Mouse (Mus musculus) hindbrain, postnatal 0 days (tissue): ENCODE data around the gene Slc25a31. TPM values are rescaled to one million over a fixed set of nuclear protein-coding genes. Genes with fewer than 3 reads are reported as not detected.

Source experiments
- ATAC-seq: fragments of 200-750 bp; cut with Nextera tagmentation; 2 replicates; pipeline ENCODE4 v1.8.0; 2017; ENCODE audit warnings: mild to moderate bottlenecking, moderate TSS enrichment, moderate library complexity
- DNase-seq: peaks from one replicate; pipeline ENCODE4 v3.0.0-alpha.2; 2015; ENCODE audit warnings: low spot score
- H3K27ac ChIP-seq: fragments of 300-500 bp; sonication (generic); 2 replicates; pipeline ENCODE4 v1.5.1; 2014; ENCODE audit warnings: mild to moderate bottlenecking
- H3K27me3 ChIP-seq: fragments of 300-500 bp; sonication (generic); 2 replicates; pipeline ENCODE4 v1.6.1; 2014; ENCODE audit warnings: low read length, mixed read lengths; ENCODE audit not compliant: insufficient read depth
- H3K36me3 ChIP-seq: fragments of 300-500 bp; sonication (generic); 2 replicates; pipeline ENCODE4 v1.6.1; 2014; ENCODE audit warnings: low read length, mixed read lengths; ENCODE audit not compliant: insufficient read depth
- H3K4me1 ChIP-seq: fragments of 300-500 bp; sonication (generic); 2 replicates; pipeline ENCODE4 v1.6.1; 2014; ENCODE audit warnings: antibody characterized with exemption, low read length, mixed read lengths; ENCODE audit not compliant: insufficient read depth
- H3K4me2 ChIP-seq: fragments of 300-500 bp; sonication (generic); 2 replicates; pipeline ENCODE4 v1.6.1; 2014; ENCODE audit warnings: low read depth, mild to moderate bottlenecking, low read length, moderate library complexity, mixed read lengths
- H3K4me3 ChIP-seq: fragments of 300-500 bp; sonication (generic); 2 replicates; pipeline ENCODE4 v1.5.1; 2014; ENCODE audit warnings: low read length
- H3K9ac ChIP-seq: fragments of 300-500 bp; sonication (generic); replicated peaks from 2 replicates; pipeline ENCODE4 v1.6.1; 2014; ENCODE audit warnings: mild to moderate bottlenecking, low read length, moderate library complexity, mixed read lengths
- H3K9me3 ChIP-seq: fragments of 300-500 bp; sonication (generic); 2 replicates; pipeline ENCODE4 v1.6.1; 2016; ENCODE audit warnings: low read length, mixed read lengths
- CTCF ChIP-seq: IDR thresholded peaks from 2 replicates; pipeline ENCODE4 v1.5.1; 2016; ENCODE audit warnings: antibody characterized with exemption, control low read depth, low read depth
- WGBS: fragments of 180-500 bp; shearing (Covaris S2); extraction: QIAGEN DNeasy Blood & Tissue Kit; methylation state at CpG from one replicate; pipeline ENCODE4 v1.1.7; 2014; 5-methylcytosine and 5-hydroxymethylcytosine counted together
- polyA plus RNA-seq: library from polyadenylated mRNA; unstranded; fragments of >200 nt; fragmentation: Nextera tagmentation; extraction: Ambion mirVana; gene quantifications from 2 replicates; pipeline ENCODE4 v1.2.1, GENCODE M21; 2015
- total RNA-seq: library from RNA; depleted of rRNA; stranded (reverse); fragments of >200 nt; gene quantifications from 2 replicates; pipeline ENCODE4 v1.2.3, GENCODE M21; 2014; rRNA removed

Gene Slc25a31
- total and polyA plus RNA-seq, 2 experiments from 2014 or later: 0.05 to 0.28 TPM

DNA sequence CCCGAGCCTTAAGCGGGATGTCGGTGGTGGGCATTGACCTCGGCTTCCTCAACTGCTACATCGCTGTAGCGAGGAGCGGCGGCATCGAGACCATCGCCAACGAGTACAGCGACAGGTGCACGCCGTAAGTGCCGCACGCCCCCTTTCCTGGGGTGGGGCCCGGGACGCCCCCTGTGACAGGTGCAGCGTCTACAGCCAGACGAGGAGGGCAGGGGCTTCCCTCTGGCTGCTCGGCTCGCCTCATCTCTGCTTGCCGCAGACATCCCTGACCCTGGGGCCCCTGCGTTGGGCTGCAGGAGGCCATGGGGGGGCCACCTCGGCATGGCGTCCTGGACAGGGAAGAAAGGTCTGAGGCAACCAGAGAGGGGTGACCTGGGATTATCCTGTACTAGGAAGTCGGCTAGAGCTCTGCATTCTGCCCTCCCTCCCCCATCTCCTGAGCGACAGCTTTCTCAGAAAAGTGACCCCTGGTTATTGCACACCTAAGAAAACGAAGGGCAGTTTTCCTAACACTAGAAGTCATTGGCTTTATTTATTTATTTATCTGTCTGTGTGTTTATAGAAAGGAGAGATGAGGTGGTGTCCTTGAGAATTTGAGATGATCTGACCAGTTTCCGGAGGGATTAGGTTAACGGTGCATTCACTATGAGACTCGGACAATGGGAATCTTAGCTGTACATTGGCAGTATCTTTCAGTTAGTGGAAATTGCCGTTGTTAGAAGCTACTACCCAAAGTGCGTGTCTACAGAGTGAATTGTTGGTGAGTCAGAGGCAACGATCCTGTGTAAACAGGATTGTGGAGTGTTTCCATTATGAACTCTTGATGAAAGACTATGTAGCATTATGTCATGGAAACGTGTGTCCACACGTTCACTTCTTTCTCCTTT lies 37.2 kb downstream of the Slc25a31 start:
- ATAC-seq: peak; percentile 67; the same call in 1 of the 2 replicates
- no peak for DNase-seq
- H3K27ac ChIP-seq: peak overlapping the region; percentile 87
- 1% methylated on average over 35 of the region's 37 CpGs for WGBS
- no peaks in the 10 kb centered on the region for H3K36me3 ChIP-seq
- H3K9ac ChIP-seq: peak overlapping the region; percentile 85
- H3K27me3 ChIP-seq: no peaks in the 10 kb centered on the region
- H3K4me3 ChIP-seq: peak overlapping the region; percentile 90
- peak overlapping the region; percentile 94 for H3K4me2 ChIP-seq
- TF ChIP-seq CTCF: no peak; the same call in 1 of the 2 replicates
- 0 out of 2 replicates have a peak, but pooled peaks cover 5% of the 10 kb centered on the region for H3K4me1 ChIP-seq
- H3K9me3 ChIP-seq: no peaks in the 10 kb centered on the region

DNA sequence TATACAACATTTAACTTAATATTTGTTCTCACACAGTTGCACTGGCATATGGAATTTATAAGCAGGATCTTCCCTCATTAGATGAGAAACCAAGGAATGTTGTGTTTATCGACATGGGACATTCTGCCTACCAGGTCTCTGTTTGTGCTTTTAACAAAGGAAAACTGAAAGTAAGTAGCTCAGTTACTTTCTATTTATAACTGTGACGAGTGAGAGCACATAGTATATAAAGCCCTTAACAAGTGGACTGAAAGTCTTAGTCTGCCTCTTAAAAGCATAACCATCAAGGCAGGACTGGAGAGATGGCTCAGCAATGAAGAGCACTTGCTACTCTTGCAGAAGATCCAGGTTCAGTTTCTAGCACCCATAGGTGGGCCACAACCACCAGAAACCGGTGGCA lies 52.1 kb downstream of the Slc25a31 start:
- DNase-seq (no peak), ATAC-seq (no peak)
- no peaks in the 10 kb centered on the region for H3K4me1 ChIP-seq
- no peaks in the 10 kb centered on the region for H3K9me3 ChIP-seq
- H3K4me3 ChIP-seq: no peak overlapping the region
- no peak overlapping the region for H3K9ac ChIP-seq
- TF ChIP-seq CTCF: no peak
- WGBS: 93% methylated on average over 3 of the region's 3 CpGs
- peaks cover 14% of the 10 kb centered on the region for H3K36me3 ChIP-seq
- H3K27me3 ChIP-seq: no peaks in the 10 kb centered on the region
- no peak overlapping the region for H3K4me2 ChIP-seq
- no peak overlapping the region for H3K27ac ChIP-seq

DNA sequence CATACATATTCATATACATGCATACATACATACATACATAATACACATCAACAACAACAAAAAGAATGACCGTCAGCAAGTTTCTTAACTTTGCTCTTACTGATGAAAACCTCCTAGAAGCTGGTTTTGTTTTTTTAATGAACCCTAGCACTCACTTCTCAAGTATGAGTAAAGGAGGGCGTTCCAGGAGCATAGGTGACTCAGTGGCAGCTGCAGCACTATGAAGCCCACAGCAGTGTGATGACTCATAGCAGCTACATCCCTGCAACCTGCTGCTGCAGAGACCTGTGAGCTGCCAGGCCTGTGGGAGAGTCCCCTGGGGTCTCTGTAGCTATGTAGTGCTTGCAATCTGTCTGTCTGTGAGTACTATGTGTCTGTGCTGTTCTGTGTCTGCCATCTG lies 52.7 kb downstream of the Slc25a31 start:
- Histone ChIP-seq H3K27ac (no peak overlapping the region), H3K9me3 (no peaks in the 10 kb centered on the region), H3K27me3 (no peaks in the 10 kb centered on the region), H3K4me1 (no peaks in the 10 kb centered on the region), H3K4me3 (no peak overlapping the region), H3K36me3 (peaks cover 14% of the 10 kb centered on the region), H3K9ac (no peak overlapping the region), H3K4me2 (no peak overlapping the region)
- ATAC-seq: no peak
- WGBS: 92% methylated on average over 2 of the region's 2 CpGs
- no peak for DNase-seq
- TF ChIP-seq CTCF: no peak

Other genes starting within 250 kb of the Slc25a31 start
- 6.3 and 6.6 TPM in 2 replicates for gene Intu, start 177.6 kb upstream of the Slc25a31 start, total RNA-seq
- gene Intu, start 177.6 kb upstream of the Slc25a31 start, polyA plus RNA-seq: 2.5 and 3.0 TPM in 2 replicates
- 28.5 and 54.8 TPM in 2 replicates for gene Hspa4l, start 35.6 kb downstream of the Slc25a31 start, total RNA-seq
- gene Hspa4l, start 35.6 kb downstream of the Slc25a31 start, polyA plus RNA-seq: 56.6 TPM in 2 replicates
- 9.3 and 14.0 TPM in 2 replicates for gene Plk4, start 91.2 kb downstream of the Slc25a31 start, total RNA-seq
- gene Plk4, start 91.2 kb downstream of the Slc25a31 start, polyA plus RNA-seq: 13.8 and 14.1 TPM in 2 replicates
- 6.6 and 11.3 TPM in 2 replicates for gene Mfsd8, start 138.0 kb downstream of the Slc25a31 start, total RNA-seq
- gene Mfsd8, start 138.0 kb downstream of the Slc25a31 start, polyA plus RNA-seq: 7.3 and 7.8 TPM in 2 replicates
- gene Abhd18, start 138.1 kb downstream of the Slc25a31 start, total RNA-seq: 5.0 and 7.2 TPM in 2 replicates
- gene Abhd18, start 138.1 kb downstream of the Slc25a31 start, polyA plus RNA-seq: 8.6 and 13.1 TPM in 2 replicates
- gene 1700034I23Rik, start 193.7 kb downstream of the Slc25a31 start, total RNA-seq: 0.42 TPM in 1 of 2 replicates, not detected in the other
- gene 1700034I23Rik, start 193.7 kb downstream of the Slc25a31 start, polyA plus RNA-seq: 0.14 and 0.19 TPM in 2 replicates
- 9.1 and 13.4 TPM in 2 replicates for gene Larp1b, start 241.0 kb downstream of the Slc25a31 start, total RNA-seq
- gene Larp1b, start 241.0 kb downstream of the Slc25a31 start, polyA plus RNA-seq: 4.3 and 5.5 TPM in 2 replicates